Mouse (Mus musculus): ENCODE results near the gene Itm2c. TPM values are rescaled to one million over a fixed set of nuclear protein-coding genes. Genes with fewer than 3 reads are reported as not detected.

Gene Itm2c
- polyA plus RNA-seq, 1 experiment from 2014 or later: 158 TPM

DNA sequence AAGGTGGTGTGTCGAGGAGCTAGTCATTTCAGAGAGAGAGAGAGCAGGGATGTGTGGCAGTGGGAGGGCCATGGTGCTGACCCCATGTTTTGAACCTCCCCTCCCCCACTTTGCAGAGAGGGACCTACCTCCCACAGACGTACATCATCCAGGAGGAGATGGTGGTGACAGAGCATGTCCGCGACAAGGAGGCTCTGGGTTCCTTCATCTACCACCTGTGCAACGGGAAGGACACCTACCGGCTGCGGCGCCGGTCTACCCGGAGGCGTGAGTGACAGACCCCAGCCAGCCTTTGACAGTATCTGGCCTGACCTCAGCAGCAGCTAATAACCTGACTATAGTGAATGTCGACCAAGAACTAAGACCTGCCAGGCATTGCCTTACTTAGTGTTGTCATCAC is 12.8 kb downstream of the Itm2c start:
- no peak overlapping the region for H3K9ac ChIP-seq (ENCODE audit: low read depth, low read length)
- WGBS: 92% methylated on average over 12 of the region's 12 CpGs
- no peak for ATAC-seq (ENCODE audit: low read depth)
- no peak overlapping the region for H3K4me2 ChIP-seq (ENCODE audit: low read depth, low read length)
- H3K4me3 ChIP-seq (ENCODE audit: low read depth, low read length): no peak overlapping the region
- no peak overlapping the region for H3K27ac ChIP-seq (replicated peaks; ENCODE audit: low read depth, low read length)
- peaks cover 65% of the 10 kb centered on the region for H3K36me3 ChIP-seq (ENCODE audit: control insufficient read depth, insufficient read depth, low read length)
- no peak for DNase-seq (ENCODE audit: low spot score)
- H3K27me3 ChIP-seq (replicated peaks; ENCODE audit: control insufficient read depth, insufficient read depth, low read length): no peaks in the 10 kb centered on the region
- H3K4me1 ChIP-seq (ENCODE audit: control insufficient read depth, insufficient read depth, low read length): peaks cover 5% of the 10 kb centered on the region
- no peaks in the 10 kb centered on the region for H3K9me3 ChIP-seq (ENCODE audit: control insufficient read depth, low read length)

DNA sequence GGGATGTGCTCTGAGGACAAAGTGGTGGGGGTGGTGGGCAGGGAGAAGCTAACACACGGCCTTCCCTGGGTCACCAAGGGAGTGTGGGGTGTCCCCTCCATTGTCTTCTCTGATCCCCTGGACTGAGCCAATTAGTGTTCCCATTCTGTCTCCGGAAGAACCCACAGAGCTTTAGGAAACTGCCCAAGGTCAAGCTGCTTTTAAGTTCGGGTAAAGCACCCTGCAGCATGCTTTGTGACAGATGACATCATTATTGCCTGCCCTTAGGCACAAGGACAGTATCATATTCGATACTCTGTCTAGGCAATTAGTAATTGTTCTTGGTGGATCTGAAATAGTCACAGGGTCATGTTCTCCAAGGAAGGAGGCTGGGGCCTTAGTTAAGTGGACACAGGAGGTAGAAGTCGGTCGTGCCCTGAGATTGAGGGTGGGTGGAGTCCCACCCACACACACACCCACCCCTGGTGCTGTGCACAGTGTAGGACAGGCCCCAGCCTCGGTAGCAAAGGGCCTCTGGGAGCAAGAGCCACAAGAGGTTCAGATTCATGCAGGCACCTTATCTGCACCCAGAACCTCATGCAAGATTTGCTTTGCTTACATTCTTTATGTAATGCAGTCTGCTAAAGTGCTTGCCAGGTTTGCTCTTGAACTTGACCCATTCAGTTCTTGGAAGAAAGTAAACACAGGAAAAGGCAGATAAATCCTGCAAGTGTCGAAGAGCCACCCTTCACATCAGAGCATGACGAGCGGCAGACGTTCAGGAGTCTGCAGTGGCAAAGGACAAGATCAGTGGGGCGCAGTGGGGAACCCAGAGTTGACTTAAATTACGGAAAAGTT is 14.9 kb downstream of the Itm2c start:
- H3K4me1 ChIP-seq (ENCODE audit: control insufficient read depth, insufficient read depth, low read length): no peaks in the 10 kb centered on the region
- H3K27me3 ChIP-seq (replicated peaks; ENCODE audit: control insufficient read depth, insufficient read depth, low read length): no peaks in the 10 kb centered on the region
- ATAC-seq (ENCODE audit: low read depth) (no peak), DNase-seq (ENCODE audit: low spot score) (no peak)
- H3K27ac ChIP-seq (replicated peaks; ENCODE audit: low read depth, low read length): no peak overlapping the region
- no peaks in the 10 kb centered on the region for H3K9me3 ChIP-seq (ENCODE audit: control insufficient read depth, low read length)
- H3K4me3 ChIP-seq (ENCODE audit: low read depth, low read length): no peak overlapping the region
- peaks cover 53% of the 10 kb centered on the region for H3K36me3 ChIP-seq (ENCODE audit: control insufficient read depth, insufficient read depth, low read length)
- no peak overlapping the region for H3K9ac ChIP-seq (ENCODE audit: low read depth, low read length)
- H3K4me2 ChIP-seq (ENCODE audit: low read depth, low read length): no peak overlapping the region
- 67% methylated on average over 13 of the region's 13 CpGs for WGBS

DNA sequence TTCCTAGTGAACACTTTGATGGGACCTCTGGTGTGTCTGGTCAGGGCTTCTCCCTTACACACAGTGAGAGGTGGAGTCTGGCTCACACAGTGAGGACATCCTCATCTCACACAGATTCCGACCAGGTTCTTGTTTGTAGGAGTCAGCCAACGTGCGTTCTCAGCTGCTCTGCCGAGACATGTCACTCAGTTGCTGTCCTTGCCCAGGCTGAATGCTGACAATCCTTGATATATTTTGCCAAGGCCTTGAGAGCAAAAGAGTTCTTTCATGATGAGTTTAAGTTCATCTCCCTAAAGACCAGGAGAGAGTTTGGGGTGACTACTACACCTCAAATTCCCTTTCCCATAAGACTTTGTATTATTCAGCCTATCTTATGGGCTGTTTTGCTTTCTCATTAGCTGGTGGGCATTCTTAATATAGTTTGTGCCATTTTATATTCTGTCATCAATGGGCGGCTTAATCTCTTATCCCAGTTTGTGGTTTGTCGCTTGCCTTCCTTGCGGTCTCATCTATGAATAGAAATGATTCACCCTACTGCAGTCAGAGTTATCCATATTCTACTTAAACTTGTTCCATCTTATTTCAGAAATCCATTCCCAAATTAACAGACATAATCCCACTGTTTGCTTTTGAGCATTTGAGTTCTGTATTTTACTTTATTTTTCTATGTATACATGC is 19.1 kb downstream of the Itm2c start:
- ATAC-seq (ENCODE audit: low read depth) (no peak), DNase-seq (ENCODE audit: low spot score) (no peak)
- Histone ChIP-seq H3K27ac (replicated peaks; ENCODE audit: low read depth, low read length) (no peak overlapping the region), H3K27me3 (replicated peaks; ENCODE audit: control insufficient read depth, insufficient read depth, low read length) (no peaks in the 10 kb centered on the region), H3K9me3 (ENCODE audit: control insufficient read depth, low read length) (no peaks in the 10 kb centered on the region), H3K9ac (ENCODE audit: low read depth, low read length) (no peak overlapping the region), H3K4me2 (ENCODE audit: low read depth, low read length) (no peak overlapping the region), H3K4me3 (ENCODE audit: low read depth, low read length) (no peak overlapping the region), H3K4me1 (ENCODE audit: control insufficient read depth, insufficient read depth, low read length) (no peaks in the 10 kb centered on the region), H3K36me3 (ENCODE audit: control insufficient read depth, insufficient read depth, low read length) (peaks cover 12% of the 10 kb centered on the region; the same call in 1 of the 2 replicates)
- WGBS: 90% methylated on average over 7 of the region's 7 CpGs

DNA sequence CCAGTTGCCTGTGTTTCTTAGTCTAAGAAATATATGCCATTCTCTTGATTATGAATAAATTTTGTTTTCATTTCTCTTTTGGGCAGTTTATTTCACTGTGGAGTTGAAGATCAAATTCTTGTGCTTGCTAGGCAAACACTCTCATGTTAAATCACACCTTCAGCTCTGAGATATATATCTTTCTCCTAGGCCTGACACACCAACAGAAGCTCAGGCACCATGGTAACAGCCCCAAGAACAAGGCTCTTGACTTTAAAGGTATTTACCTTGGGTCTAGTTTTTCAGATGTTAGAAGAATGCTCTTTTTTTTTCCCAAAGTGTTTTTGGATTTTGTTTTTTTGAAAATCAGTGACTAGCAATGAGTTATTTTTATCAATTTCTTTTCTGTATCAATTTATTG is 21.8 kb downstream of the Itm2c start:
- no peak for DNase-seq (ENCODE audit: low spot score)
- H3K4me1 ChIP-seq (ENCODE audit: control insufficient read depth, insufficient read depth, low read length): no peaks in the 10 kb centered on the region
- H3K9ac ChIP-seq (ENCODE audit: low read depth, low read length): no peak overlapping the region
- H3K4me3 ChIP-seq (ENCODE audit: low read depth, low read length): no peak overlapping the region
- no peaks in the 10 kb centered on the region for H3K9me3 ChIP-seq (ENCODE audit: control insufficient read depth, low read length)
- no peaks in the 10 kb centered on the region for H3K27me3 ChIP-seq (replicated peaks; ENCODE audit: control insufficient read depth, insufficient read depth, low read length)
- no peaks in the 10 kb centered on the region for H3K36me3 ChIP-seq (ENCODE audit: control insufficient read depth, insufficient read depth, low read length)
- H3K4me2 ChIP-seq (ENCODE audit: low read depth, low read length): no peak overlapping the region
- ATAC-seq (ENCODE audit: low read depth): no peak
- no peak overlapping the region for H3K27ac ChIP-seq (replicated peaks; ENCODE audit: low read depth, low read length)

DNA sequence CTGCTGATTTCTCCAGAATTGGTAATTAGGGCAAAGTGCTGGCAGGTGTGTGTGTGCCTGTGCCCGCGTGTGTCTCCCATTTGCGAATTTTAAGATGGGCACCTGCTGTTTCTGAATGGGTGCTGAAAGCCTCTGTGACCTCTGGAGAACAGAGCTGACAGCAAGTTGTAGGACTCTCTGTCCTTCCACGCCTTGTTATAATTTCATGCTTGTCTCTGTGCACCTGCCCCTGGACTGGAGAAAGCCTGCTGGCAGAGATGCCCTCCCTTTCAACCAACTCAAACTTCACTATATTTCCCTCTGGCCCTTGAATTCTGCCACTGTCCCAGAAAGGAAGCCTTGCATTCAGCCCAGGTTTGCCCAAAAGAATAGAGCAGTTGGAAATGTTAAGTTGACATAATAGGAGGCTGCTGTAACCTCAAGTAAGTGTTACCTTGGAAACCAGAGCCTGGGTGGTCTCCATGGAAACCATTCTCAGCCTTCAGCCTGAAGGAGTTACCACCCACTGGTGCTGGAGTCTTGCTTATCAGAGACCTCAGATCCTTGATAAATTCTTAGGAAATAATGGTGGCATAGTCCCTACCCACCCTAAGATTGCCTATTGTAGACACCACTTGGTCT is 22.9 kb downstream of the Itm2c start:
- WGBS: 50% methylated on average over 4 of the region's 4 CpGs
- Histone ChIP-seq H3K9me3 (ENCODE audit: control insufficient read depth, low read length) (no peaks in the 10 kb centered on the region), H3K4me1 (ENCODE audit: control insufficient read depth, insufficient read depth, low read length) (no peaks in the 10 kb centered on the region), H3K36me3 (ENCODE audit: control insufficient read depth, insufficient read depth, low read length) (no peaks in the 10 kb centered on the region), H3K27ac (replicated peaks; ENCODE audit: low read depth, low read length) (no peak overlapping the region), H3K9ac (ENCODE audit: low read depth, low read length) (no peak overlapping the region), H3K4me3 (ENCODE audit: low read depth, low read length) (no peak overlapping the region), H3K27me3 (replicated peaks; ENCODE audit: control insufficient read depth, insufficient read depth, low read length) (no peaks in the 10 kb centered on the region), H3K4me2 (ENCODE audit: low read depth, low read length) (no peak overlapping the region)
- DNase-seq (ENCODE audit: low spot score) (peak; percentile 51), ATAC-seq (ENCODE audit: low read depth) (peak; percentile 41; the same call in 1 of the 2 replicates)

DNA sequence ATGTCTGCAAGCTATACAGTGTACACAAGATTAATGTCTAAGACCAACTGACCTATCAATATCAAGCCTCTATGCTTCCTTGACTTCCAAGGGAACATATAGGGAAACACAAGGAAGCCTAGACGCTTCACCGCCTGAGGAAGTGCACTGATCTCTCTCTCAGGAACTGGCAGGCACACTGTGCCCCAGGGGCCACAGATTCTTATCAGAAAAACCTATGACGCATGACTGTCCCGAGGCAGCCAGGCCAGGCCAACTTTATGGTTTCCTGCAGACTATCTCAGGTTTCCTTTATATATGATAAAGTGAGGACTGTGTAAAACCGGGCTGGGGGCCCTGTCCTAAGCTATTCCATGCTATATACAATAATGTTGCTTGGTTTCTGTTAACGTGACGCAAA is 25.5 kb downstream of the Itm2c start:
- H3K27ac ChIP-seq (replicated peaks; ENCODE audit: low read depth, low read length): no peak overlapping the region
- H3K27me3 ChIP-seq (replicated peaks; ENCODE audit: control insufficient read depth, insufficient read depth, low read length): no peaks in the 10 kb centered on the region
- no peak for DNase-seq (ENCODE audit: low spot score)
- H3K4me1 ChIP-seq (ENCODE audit: control insufficient read depth, insufficient read depth, low read length): no peaks in the 10 kb centered on the region
- no peak for ATAC-seq (ENCODE audit: low read depth)
- 74% methylated on average over 7 of the region's 7 CpGs for whole genome bisulfite sequencing
- H3K9ac ChIP-seq (ENCODE audit: low read depth, low read length): no peak overlapping the region
- H3K36me3 ChIP-seq (ENCODE audit: control insufficient read depth, insufficient read depth, low read length): no peaks in the 10 kb centered on the region
- H3K4me3 ChIP-seq (ENCODE audit: low read depth, low read length): no peak overlapping the region
- no peak overlapping the region for H3K4me2 ChIP-seq (ENCODE audit: low read depth, low read length)
- no peaks in the 10 kb centered on the region for H3K9me3 ChIP-seq (ENCODE audit: control insufficient read depth, low read length)

DNA sequence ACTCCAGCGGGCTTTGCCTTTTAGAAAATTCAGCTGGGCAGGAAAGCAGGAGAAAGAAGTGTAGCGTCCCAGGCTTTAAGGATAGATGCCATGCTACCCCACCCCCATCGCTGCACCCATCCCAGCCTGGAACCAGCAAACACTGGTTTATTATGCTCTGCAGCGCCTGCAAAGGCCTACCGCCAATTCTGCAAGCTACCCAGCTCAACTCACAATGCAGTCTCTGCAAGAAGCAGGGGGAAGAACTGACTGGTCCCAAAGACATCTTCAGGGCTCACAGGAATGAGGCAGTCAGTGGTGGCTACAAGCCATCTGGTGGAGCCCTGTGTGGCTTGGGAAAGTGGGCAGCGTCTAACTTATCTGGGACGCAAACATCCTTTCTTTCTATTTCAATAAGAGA is 27.6 kb downstream of the Itm2c start:
- 83% methylated on average over 7 of the region's 7 CpGs for WGBS

DNA sequence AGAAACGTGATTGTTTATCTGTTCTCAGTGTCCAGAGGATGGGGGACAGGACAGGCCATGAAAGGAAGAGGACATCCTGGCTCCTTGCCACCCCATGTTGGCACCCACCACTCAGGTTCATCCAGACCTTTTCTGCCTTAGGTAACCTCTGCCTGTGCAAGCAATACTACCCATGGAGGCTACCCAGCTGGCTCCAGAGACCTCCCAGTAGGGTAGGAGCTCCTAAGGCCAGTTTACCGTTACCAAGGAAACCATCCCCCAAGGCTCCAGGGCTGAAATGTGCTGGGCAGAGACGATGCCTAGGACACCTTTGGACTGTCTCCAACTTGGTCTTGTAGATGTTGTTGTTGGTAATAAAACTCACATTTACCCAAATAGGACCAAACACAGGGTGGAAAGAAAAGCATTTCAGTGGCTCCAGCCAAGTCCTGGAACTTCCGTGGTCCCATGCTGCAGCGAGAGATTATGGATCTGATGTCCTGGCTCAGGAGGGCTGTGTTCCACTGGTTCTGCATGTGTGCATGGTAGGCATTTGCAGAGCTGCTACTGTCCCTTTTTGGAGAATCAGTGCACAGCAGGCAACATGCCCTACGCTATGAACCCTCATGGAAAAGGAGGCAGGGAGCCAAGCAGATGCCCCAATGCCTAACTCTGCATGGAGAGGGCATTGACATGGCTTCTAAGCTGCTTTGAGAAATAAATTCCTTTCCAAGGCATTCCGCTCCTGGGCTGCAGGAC is 28.2 kb downstream of the Itm2c start:
- no peak overlapping the region for H3K4me3 ChIP-seq (ENCODE audit: low read depth, low read length)
- H3K27me3 ChIP-seq (replicated peaks; ENCODE audit: control insufficient read depth, insufficient read depth, low read length): no peaks in the 10 kb centered on the region
- H3K27ac ChIP-seq (replicated peaks; ENCODE audit: low read depth, low read length): no peak overlapping the region
- H3K36me3 ChIP-seq (ENCODE audit: control insufficient read depth, insufficient read depth, low read length): no peaks in the 10 kb centered on the region
- ATAC-seq (ENCODE audit: low read depth) (no peak), DNase-seq (ENCODE audit: low spot score) (peak; percentile 31)
- H3K9me3 ChIP-seq (ENCODE audit: control insufficient read depth, low read length): no peaks in the 10 kb centered on the region
- H3K4me1 ChIP-seq (ENCODE audit: control insufficient read depth, insufficient read depth, low read length): no peaks in the 10 kb centered on the region
- WGBS: 63% methylated on average over 7 of the region's 7 CpGs
- H3K9ac ChIP-seq (ENCODE audit: low read depth, low read length): no peak overlapping the region
- no peak overlapping the region for H3K4me2 ChIP-seq (ENCODE audit: low read depth, low read length)

More for the DNA sequence above, 27.6 kb downstream of the Itm2c start:
- H3K27me3 ChIP-seq (replicated peaks; ENCODE audit: control insufficient read depth, insufficient read depth, low read length): no peaks in the 10 kb centered on the region
- no peak overlapping the region for H3K27ac ChIP-seq (replicated peaks; ENCODE audit: low read depth, low read length)
- no peak overlapping the region for H3K4me3 ChIP-seq (ENCODE audit: low read depth, low read length)
- DNase-seq (ENCODE audit: low spot score) (no peak), ATAC-seq (ENCODE audit: low read depth) (no peak)
- no peak overlapping the region for H3K4me2 ChIP-seq (ENCODE audit: low read depth, low read length)
- no peaks in the 10 kb centered on the region for H3K36me3 ChIP-seq (ENCODE audit: control insufficient read depth, insufficient read depth, low read length)
- H3K9me3 ChIP-seq (ENCODE audit: control insufficient read depth, low read length): no peaks in the 10 kb centered on the region
- no peaks in the 10 kb centered on the region for H3K4me1 ChIP-seq (ENCODE audit: control insufficient read depth, insufficient read depth, low read length)
- H3K9ac ChIP-seq (ENCODE audit: low read depth, low read length): no peak overlapping the region

Measured in embryonic facial prominence, embryonic 14.5 days (tissue).